Mouse (Mus musculus): ENCODE data around the gene Fam168b. TPM values are rescaled to one million over a fixed set of nuclear protein-coding genes. Genes with fewer than 3 reads are reported as not detected.

Fam168b gene
- polyA plus RNA-seq, 1 experiment from 2014 or later: 65.7 TPM

GRCm38 (mm10) chr1:34783538-34784161 is 59.2 kb downstream of the Fam168b start:
- Histone ChIP-seq H3K36me3 (no peaks in the 10 kb centered on the region), H3K4me2 (no peak overlapping the region), H3K9me3 (replicated peaks) (no peaks in the 10 kb centered on the region), H3K4me3 (no peak overlapping the region), H3K4me1 (replicated peaks) (peaks cover 7% of the 10 kb centered on the region; the same call in 1 of the 2 replicates), H3K9ac (no peak overlapping the region), H3K27me3 (replicated peaks) (no peaks in the 10 kb centered on the region), H3K27ac (ENCODE audit: poor library complexity, severe bottlenecking) (no peak overlapping the region)
- WGBS: 33% methylated on average over 6 of the region's 6 CpGs
- no peak for ATAC-seq (ENCODE audit: insufficient number of reproducible peaks, low FRiP score)

DNA sequence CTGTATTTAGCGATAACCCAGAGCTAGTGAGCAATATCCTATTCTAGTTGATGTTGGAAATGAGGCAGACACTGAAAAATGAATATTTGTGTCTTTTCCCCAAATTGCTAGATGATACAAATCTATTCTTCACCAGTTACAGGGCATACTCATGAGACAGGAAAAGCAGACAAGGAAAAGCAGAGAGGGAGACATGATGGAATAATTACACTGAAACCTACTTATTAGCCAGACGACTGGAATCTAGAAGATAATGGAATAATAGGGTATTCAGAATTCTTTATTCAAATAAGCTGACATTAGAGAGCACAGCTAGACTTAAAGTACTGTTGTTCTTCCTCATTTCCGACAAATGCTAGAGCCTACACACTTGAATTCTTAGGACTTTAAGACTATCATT is 67.0 kb downstream of the Fam168b start:
- no peak overlapping the region for H3K9ac ChIP-seq
- H3K4me3 ChIP-seq: no peak overlapping the region
- 84% methylated on average over 3 of the region's 3 CpGs for WGBS
- H3K4me2 ChIP-seq: no peak overlapping the region
- H3K36me3 ChIP-seq: no peaks in the 10 kb centered on the region
- ATAC-seq (ENCODE audit: insufficient number of reproducible peaks, low FRiP score): no peak
- H3K27me3 ChIP-seq (replicated peaks): no peaks in the 10 kb centered on the region
- H3K9me3 ChIP-seq (replicated peaks): peaks cover 15% of the 10 kb centered on the region
- H3K4me1 ChIP-seq (replicated peaks): no peaks in the 10 kb centered on the region
- no peak overlapping the region for H3K27ac ChIP-seq (ENCODE audit: poor library complexity, severe bottlenecking)

DNA sequence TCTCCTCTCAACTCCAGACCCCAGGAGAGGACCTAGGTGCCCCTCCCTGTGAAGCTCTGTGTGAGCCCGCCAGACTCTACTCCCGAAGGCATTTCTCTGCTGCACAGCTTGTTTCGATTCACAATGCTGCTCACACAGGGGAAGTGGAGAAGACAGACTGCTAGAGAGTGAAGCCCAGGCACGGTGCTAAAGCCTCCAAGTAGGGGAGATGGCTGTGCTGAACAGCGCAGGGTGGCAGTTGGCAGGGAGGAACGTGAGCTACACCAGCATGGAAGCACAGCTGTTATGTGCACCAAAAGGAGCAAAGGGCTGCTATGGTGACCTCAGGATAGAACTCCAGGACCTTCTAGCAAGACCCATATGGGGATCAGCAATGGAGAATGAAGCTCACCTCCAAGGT is 74.0 kb downstream of the Fam168b start:
- 60% methylated on average over 6 of the region's 6 CpGs for WGBS
- Histone ChIP-seq H3K4me3 (no peak overlapping the region), H3K4me2 (no peak overlapping the region), H3K27me3 (replicated peaks) (no peaks in the 10 kb centered on the region), H3K27ac (ENCODE audit: poor library complexity, severe bottlenecking) (no peak overlapping the region), H3K36me3 (no peaks in the 10 kb centered on the region), H3K9me3 (replicated peaks) (no peaks in the 10 kb centered on the region), H3K4me1 (replicated peaks) (peaks cover 4% of the 10 kb centered on the region; the same call in 1 of the 2 replicates), H3K9ac (no peak overlapping the region)
- no peak for ATAC-seq (ENCODE audit: insufficient number of reproducible peaks, low FRiP score)

GRCm38 (mm10) chr1:34767851-34768250 is 75.0 kb downstream of the Fam168b start:
- no peak for ATAC-seq (ENCODE audit: insufficient number of reproducible peaks, low FRiP score)
- Histone ChIP-seq H3K9ac (no peak overlapping the region), H3K9me3 (replicated peaks) (no peaks in the 10 kb centered on the region), H3K4me3 (no peak overlapping the region), H3K4me2 (no peak overlapping the region), H3K27me3 (replicated peaks) (no peaks in the 10 kb centered on the region), H3K4me1 (replicated peaks) (peaks cover 4% of the 10 kb centered on the region; the same call in 1 of the 2 replicates), H3K36me3 (no peaks in the 10 kb centered on the region), H3K27ac (ENCODE audit: poor library complexity, severe bottlenecking) (no peak overlapping the region)
- WGBS: 47% methylated on average over 4 of the region's 4 CpGs

- Histone ChIP-seq H3K4me2 (no peak overlapping the region), H3K9ac (no peak overlapping the region), H3K9me3 (replicated peaks) (no peaks in the 10 kb centered on the region), H3K4me3 (no peak overlapping the region), H3K27me3 (replicated peaks) (no peaks in the 10 kb centered on the region), H3K4me1 (replicated peaks) (peaks cover 4% of the 10 kb centered on the region; the same call in 1 of the 2 replicates), H3K36me3 (no peaks in the 10 kb centered on the region), H3K27ac (ENCODE audit: poor library complexity, severe bottlenecking) (no peak overlapping the region)
- 60% methylated on average over 1 of the region's 1 CpGs for WGBS
- ATAC-seq (ENCODE audit: insufficient number of reproducible peaks, low FRiP score): no peak
Observed at GRCm38 (mm10) chr1:34766899-34767298, 76.0 kb downstream of the Fam168b start.

Other genes with a start within 250 kb of the Fam168b start
- 64.2 and 67.3 TPM in 2 replicates for gene Plekhb2, start 6.9 kb upstream of the Fam168b start, polyA plus RNA-seq (2016; fragmentation: Nextera tagmentation; extraction: Ambion mirVana)